Mouse (Mus musculus) bone marrow, adult 2 months (tissue): ENCODE data around the gene Cpe.

Experiments
- CTCF ChIP-seq: fragments of 200-500 bp; IDR thresholded peaks from 2 replicates; pipeline ENCODE4 v1.5.1; 2011; ENCODE audit warnings: low read length, control low read depth; ENCODE audit not compliant: control insufficient read depth, insufficient read depth
- POLR2A ChIP-seq: fragments of 200-500 bp; IDR thresholded peaks from 2 replicates; pipeline ENCODE4 v1.6.1; 2011; ENCODE audit warnings: low read depth, mild to moderate bottlenecking, control low read depth, low read length, borderline replicate concordance; ENCODE audit not compliant: control insufficient read depth

GRCm38 (mm10) chr8:64642799-64643198 lies 50.1 kb downstream of the Cpe start:
- TF ChIP-seq CTCF (no peak), POLR2A (no peak)
